Mouse (Mus musculus): ENCODE measurements around the gene R3hdm2. TPM values are rescaled to one million over a fixed set of nuclear protein-coding genes. Genes with fewer than 3 reads are reported as not detected.
A peak's percentile ranks its signal among the peaks of the same experiment; 100 is the strongest.

R3hdm2 gene
- polyA plus RNA-seq, 1 experiment = 101 TPM

DNA sequence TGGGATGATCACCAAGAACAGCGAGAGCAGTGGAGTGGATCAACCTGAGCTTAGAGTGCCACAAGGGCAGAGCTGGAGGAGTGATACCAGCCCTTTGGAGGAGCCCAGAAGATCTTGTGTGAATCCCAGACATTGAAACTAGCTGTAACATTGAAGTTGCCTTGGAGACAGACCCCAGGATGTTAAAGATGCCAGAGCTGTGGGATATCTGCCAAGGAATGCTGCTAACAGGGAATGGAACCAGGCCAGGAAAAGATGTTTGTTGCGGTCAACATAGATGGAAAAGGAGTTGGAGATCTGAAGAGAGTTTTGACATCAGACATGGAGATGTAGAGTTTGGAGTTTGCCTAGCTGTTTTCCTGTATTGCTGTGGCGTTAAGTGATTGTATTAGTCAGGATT is 34.0 kb upstream of the R3hdm2 start:
- H3K27ac ChIP-seq (ENCODE audit: insufficient read depth, low read depth, low read length) = no peak overlapping the region
- H3K27me3 ChIP-seq (replicated peaks; ENCODE audit: control insufficient read depth, insufficient read depth, low read length) = no peaks in the 10 kb centered on the region
- no peak overlapping the region for H3K4me3 ChIP-seq (ENCODE audit: insufficient read depth, low read depth, low read length)
- H3K36me3 ChIP-seq (ENCODE audit: control insufficient read depth, insufficient read depth, low read length) = no peaks in the 10 kb centered on the region
- DNase-seq = no peak
- WGBS = 88% methylated on average over 3 of the region's 3 CpGs
- no peaks in the 10 kb centered on the region; the same call in 1 of the 2 replicates for H3K4me1 ChIP-seq (ENCODE audit: control insufficient read depth, insufficient read depth, low read length)
- no peak for TF ChIP-seq CTCF (conservative IDR thresholded peaks at IDR 0.05; ENCODE audit: insufficient read depth, insufficient read length, low read depth, low read length)
- TF ChIP-seq POLR2A (IDR thresholded peaks at IDR 0.05; ENCODE audit: low read depth, low read length) = no peak

DNA sequence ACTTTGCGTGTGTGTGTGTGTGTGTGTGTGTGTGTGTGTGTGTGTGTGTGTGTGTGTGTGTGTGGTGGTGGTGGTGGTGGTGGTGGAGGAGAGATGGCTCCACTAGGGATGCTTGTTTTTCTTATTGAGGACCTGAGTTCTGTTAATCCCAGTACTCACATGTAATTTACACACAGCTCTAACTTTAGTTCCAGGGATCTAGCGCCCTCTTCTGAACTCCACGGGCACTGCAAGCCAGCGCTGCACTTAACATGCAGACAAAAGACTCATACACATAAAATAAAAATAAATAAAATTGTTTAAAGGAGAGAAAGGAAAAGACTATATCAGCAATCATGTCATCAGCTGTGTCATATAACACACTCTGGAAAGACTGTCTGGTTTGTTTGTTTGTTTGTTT is 31.2 kb upstream of the R3hdm2 start:
- H3K27ac ChIP-seq (ENCODE audit: insufficient read depth, low read depth, low read length) = no peak overlapping the region
- no peaks in the 10 kb centered on the region for H3K36me3 ChIP-seq (ENCODE audit: control insufficient read depth, insufficient read depth, low read length)
- no peaks in the 10 kb centered on the region for H3K27me3 ChIP-seq (replicated peaks; ENCODE audit: control insufficient read depth, insufficient read depth, low read length)
- 71% methylated on average over 4 of the region's 4 CpGs for WGBS
- DNase-seq = no peak
- no peak overlapping the region for H3K4me3 ChIP-seq (ENCODE audit: insufficient read depth, low read depth, low read length)
- H3K4me1 ChIP-seq (ENCODE audit: control insufficient read depth, insufficient read depth, low read length) = no peaks in the 10 kb centered on the region; the same call in 1 of the 2 replicates
- TF ChIP-seq CTCF (conservative IDR thresholded peaks at IDR 0.05; ENCODE audit: insufficient read depth, insufficient read length, low read depth, low read length) = peak; percentile 37; the same call in 1 of the 2 replicates
- TF ChIP-seq POLR2A (IDR thresholded peaks at IDR 0.05; ENCODE audit: low read depth, low read length) = no peak

DNA sequence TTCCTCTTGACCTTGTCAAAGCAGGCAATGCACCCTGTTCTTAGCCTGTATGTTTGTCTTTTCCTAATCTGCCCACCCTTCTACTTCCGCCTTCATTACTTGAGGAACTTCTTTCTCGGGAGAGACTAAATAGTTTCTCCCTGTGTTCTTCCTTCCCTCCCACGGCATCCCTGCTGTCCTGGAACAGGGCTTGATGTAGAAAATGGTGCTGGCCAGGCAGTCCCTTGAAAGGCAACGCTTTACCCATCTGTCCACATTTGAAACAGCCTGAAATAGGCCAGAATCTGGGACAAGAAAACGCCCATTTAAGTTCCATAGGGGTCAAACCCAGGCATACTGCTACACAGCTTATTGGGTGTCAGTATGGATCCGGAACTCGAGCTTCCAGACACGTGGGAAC is 30.3 kb upstream of the R3hdm2 start:
- Histone ChIP-seq H3K27ac (ENCODE audit: insufficient read depth, low read depth, low read length) (no peak overlapping the region), H3K4me1 (ENCODE audit: control insufficient read depth, insufficient read depth, low read length) (no peaks in the 10 kb centered on the region; the same call in 1 of the 2 replicates), H3K36me3 (ENCODE audit: control insufficient read depth, insufficient read depth, low read length) (no peaks in the 10 kb centered on the region), H3K27me3 (replicated peaks; ENCODE audit: control insufficient read depth, insufficient read depth, low read length) (no peaks in the 10 kb centered on the region), H3K4me3 (ENCODE audit: insufficient read depth, low read depth, low read length) (no peak overlapping the region)
- DNase-seq = no peak
- 65% methylated on average over 8 of the region's 8 CpGs for WGBS
- no peak for TF ChIP-seq CTCF (conservative IDR thresholded peaks at IDR 0.05; ENCODE audit: insufficient read depth, insufficient read length, low read depth, low read length)
- no peak for TF ChIP-seq POLR2A (IDR thresholded peaks at IDR 0.05; ENCODE audit: low read depth, low read length)

DNA sequence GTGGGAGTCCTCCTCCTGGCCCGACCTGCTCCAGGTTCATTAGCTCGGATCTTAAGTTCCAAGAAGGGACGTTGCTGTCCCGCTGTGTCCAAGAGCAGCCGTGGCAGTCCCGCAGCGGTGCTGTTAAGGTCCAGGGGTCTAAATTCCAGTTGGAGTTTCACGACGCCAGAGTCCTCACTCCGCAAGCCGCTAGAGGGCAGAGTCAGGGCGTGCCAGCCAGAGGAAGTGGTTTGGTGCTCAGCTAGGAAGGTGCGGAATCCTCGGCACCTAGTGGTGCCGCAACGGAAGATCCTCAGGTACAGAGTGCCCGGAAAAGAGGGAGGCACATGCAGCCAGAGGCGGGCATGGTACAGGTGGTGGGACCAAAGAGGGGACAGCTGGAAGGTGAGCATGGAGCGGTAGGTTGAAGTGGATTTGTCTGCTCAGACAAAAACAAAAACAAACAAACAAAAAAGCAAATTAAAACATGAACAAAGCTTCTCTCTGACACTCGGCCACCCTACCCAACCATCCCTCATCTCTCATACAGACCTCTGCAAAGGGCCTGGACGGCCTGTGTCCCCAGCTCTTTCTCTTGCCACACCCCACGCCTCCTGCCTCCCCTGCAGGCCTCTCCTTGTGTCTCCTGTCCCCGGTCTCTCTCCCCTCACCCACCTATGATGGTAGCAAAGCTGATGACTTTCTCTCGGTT is 29.4 kb upstream of the R3hdm2 start:
- no peak overlapping the region for H3K27ac ChIP-seq (ENCODE audit: insufficient read depth, low read depth, low read length)
- WGBS = 12% methylated on average over 24 of the region's 24 CpGs
- no peak for TF ChIP-seq POLR2A (IDR thresholded peaks at IDR 0.05; ENCODE audit: low read depth, low read length)
- peak; percentile 86 for TF ChIP-seq CTCF (conservative IDR thresholded peaks at IDR 0.05; ENCODE audit: insufficient read depth, insufficient read length, low read depth, low read length)
- H3K4me3 ChIP-seq (ENCODE audit: insufficient read depth, low read depth, low read length) = peak overlapping the region; percentile 15; the same call in 1 of the 2 replicates
- DNase-seq = peak; percentile 80
- no peaks in the 10 kb centered on the region for H3K36me3 ChIP-seq (ENCODE audit: control insufficient read depth, insufficient read depth, low read length)
- H3K27me3 ChIP-seq (replicated peaks; ENCODE audit: control insufficient read depth, insufficient read depth, low read length) = no peaks in the 10 kb centered on the region
- H3K4me1 ChIP-seq (ENCODE audit: control insufficient read depth, insufficient read depth, low read length) = no peaks in the 10 kb centered on the region; the same call in 1 of the 2 replicates

DNA sequence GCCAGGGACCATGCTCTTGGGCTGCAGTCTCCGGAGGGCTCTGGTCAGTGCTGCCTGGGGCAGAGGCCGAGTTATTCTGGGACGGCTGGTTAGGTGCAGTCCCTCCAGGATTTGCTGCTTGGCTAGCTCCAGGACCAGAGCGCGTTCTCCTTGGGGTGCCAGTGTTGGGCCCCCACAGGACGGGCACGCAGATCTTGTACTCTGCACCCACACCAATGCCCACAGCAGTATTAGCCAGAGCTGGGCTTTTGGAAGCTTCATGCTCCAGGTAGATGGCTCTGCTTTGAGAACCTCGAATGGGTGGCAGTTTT is 28.9 kb upstream of the R3hdm2 start:
- no peak for DNase-seq
- no peak overlapping the region for H3K27ac ChIP-seq (ENCODE audit: insufficient read depth, low read depth, low read length)
- 56% methylated on average over 8 of the region's 8 CpGs for WGBS
- no peaks in the 10 kb centered on the region for H3K27me3 ChIP-seq (replicated peaks; ENCODE audit: control insufficient read depth, insufficient read depth, low read length)
- H3K36me3 ChIP-seq (ENCODE audit: control insufficient read depth, insufficient read depth, low read length) = no peaks in the 10 kb centered on the region
- H3K4me1 ChIP-seq (ENCODE audit: control insufficient read depth, insufficient read depth, low read length) = no peaks in the 10 kb centered on the region; the same call in 1 of the 2 replicates
- TF ChIP-seq POLR2A (IDR thresholded peaks at IDR 0.05; ENCODE audit: low read depth, low read length) (no peak), CTCF (conservative IDR thresholded peaks at IDR 0.05; ENCODE audit: insufficient read depth, insufficient read length, low read depth, low read length) (no peak)
- H3K4me3 ChIP-seq (ENCODE audit: insufficient read depth, low read depth, low read length) = no peak overlapping the region

DNA sequence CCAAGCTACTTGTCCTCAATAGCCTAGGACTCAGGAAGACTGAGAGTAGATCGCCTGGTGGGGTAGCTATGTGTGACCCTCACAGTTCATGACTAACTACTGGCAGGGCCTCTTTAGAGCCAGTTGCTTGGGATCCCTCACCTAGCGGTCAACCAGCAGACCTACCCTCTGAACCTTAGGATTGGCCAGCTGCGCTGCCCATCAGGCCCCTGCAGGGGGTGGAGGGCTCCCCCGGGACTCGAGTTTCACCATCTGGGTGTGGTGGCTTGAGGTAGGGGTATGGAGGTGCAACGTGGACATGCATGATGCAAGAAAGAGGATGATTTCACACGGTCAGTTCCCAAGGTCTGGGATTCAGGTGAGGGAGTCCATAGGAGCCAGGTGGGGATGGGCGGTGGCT is 28.4 kb upstream of the R3hdm2 start:
- no peak for DNase-seq
- Histone ChIP-seq H3K27ac (ENCODE audit: insufficient read depth, low read depth, low read length) (no peak overlapping the region), H3K4me1 (ENCODE audit: control insufficient read depth, insufficient read depth, low read length) (no peaks in the 10 kb centered on the region; the same call in 1 of the 2 replicates), H3K27me3 (replicated peaks; ENCODE audit: control insufficient read depth, insufficient read depth, low read length) (no peaks in the 10 kb centered on the region), H3K36me3 (ENCODE audit: control insufficient read depth, insufficient read depth, low read length) (no peaks in the 10 kb centered on the region), H3K4me3 (ENCODE audit: insufficient read depth, low read depth, low read length) (no peak overlapping the region)
- TF ChIP-seq POLR2A (IDR thresholded peaks at IDR 0.05; ENCODE audit: low read depth, low read length) = no peak
- TF ChIP-seq CTCF (conservative IDR thresholded peaks at IDR 0.05; ENCODE audit: insufficient read depth, insufficient read length, low read depth, low read length) = no peak
- 73% methylated on average over 8 of the region's 8 CpGs for WGBS

DNA sequence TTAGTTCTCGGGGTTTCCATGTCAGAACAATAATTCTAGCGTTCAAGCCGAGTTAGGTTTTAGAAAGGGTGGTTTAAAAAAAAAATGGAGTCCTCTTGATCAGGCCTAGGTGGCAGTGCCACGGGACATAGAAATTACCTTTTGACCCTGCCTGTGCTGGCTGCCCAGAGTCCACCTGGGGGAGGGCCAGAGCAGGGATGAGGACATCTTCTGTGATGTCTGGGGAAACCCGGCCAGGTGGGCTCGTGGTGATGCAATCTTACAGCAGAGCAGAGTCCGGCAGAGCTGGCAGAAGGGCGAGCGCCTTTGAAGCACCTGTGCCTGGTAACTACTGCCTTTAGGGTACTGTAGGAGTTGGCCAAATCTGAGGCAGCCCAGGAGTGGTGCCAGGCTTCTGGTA is 27.9 kb upstream of the R3hdm2 start:
- peak; percentile 47 for DNase-seq
- 69% methylated on average over 9 of the region's 9 CpGs for WGBS
- TF ChIP-seq POLR2A (IDR thresholded peaks at IDR 0.05; ENCODE audit: low read depth, low read length) = no peak
- no peak for TF ChIP-seq CTCF (conservative IDR thresholded peaks at IDR 0.05; ENCODE audit: insufficient read depth, insufficient read length, low read depth, low read length)
- Histone ChIP-seq H3K27me3 (replicated peaks; ENCODE audit: control insufficient read depth, insufficient read depth, low read length) (no peaks in the 10 kb centered on the region), H3K36me3 (ENCODE audit: control insufficient read depth, insufficient read depth, low read length) (no peaks in the 10 kb centered on the region), H3K4me1 (ENCODE audit: control insufficient read depth, insufficient read depth, low read length) (no peaks in the 10 kb centered on the region; the same call in 1 of the 2 replicates), H3K4me3 (ENCODE audit: insufficient read depth, low read depth, low read length) (no peak overlapping the region), H3K27ac (ENCODE audit: insufficient read depth, low read depth, low read length) (no peak overlapping the region)
